Mouse (Mus musculus) heart, embryonic 12.5 days (tissue): Measurements from ENCODE around the gene Bmx. TPM values are rescaled to one million over a fixed set of nuclear protein-coding genes. Genes with fewer than 3 reads are reported as not detected.
A peak's percentile ranks its signal among the peaks of the same experiment; 100 is the strongest.

Experiments
- ATAC-seq: fragments of 200-750 bp; cut with Nextera tagmentation; 2 replicates; pipeline ENCODE4 v1.8.0; 2017; ENCODE audit warnings: moderate TSS enrichment, moderate library complexity; ENCODE audit not compliant: insufficient number of reproducible peaks, low FRiP score
- H3K27ac ChIP-seq: fragments of 300-500 bp; sonication (generic); 2 replicates; pipeline ENCODE4 v1.5.1; 2016; ENCODE audit warnings: mild to moderate bottlenecking, moderate library complexity; ENCODE audit not compliant: poor library complexity, severe bottlenecking
- H3K27me3 ChIP-seq: fragments of 300-500 bp; sonication (generic); replicated peaks from 2 replicates; pipeline ENCODE4 v1.6.1; 2016; ENCODE audit warnings: mild to moderate bottlenecking, moderate library complexity
- H3K36me3 ChIP-seq: fragments of 300-500 bp; sonication (generic); 2 replicates; pipeline ENCODE4 v1.6.1; 2016; ENCODE audit warnings: mild to moderate bottlenecking, moderate library complexity
- H3K4me1 ChIP-seq: fragments of 300-500 bp; sonication (generic); replicated peaks from 2 replicates; pipeline ENCODE4 v1.6.1; 2016; ENCODE audit warnings: mild to moderate bottlenecking
- H3K4me2 ChIP-seq: fragments of 300-500 bp; sonication (generic); 2 replicates; pipeline ENCODE4 v1.6.1; 2016; ENCODE audit warnings: mild to moderate bottlenecking, moderate library complexity
- H3K4me3 ChIP-seq: fragments of 300-500 bp; sonication (generic); 2 replicates; pipeline ENCODE4 v1.5.1; 2016; ENCODE audit warnings: mild to moderate bottlenecking
- H3K9ac ChIP-seq: fragments of 300-500 bp; sonication (generic); 2 replicates; pipeline ENCODE4 v1.6.1; 2016; ENCODE audit warnings: mild to moderate bottlenecking, moderate library complexity
- H3K9me3 ChIP-seq: fragments of 300-500 bp; sonication (generic); replicated peaks from 2 replicates; pipeline ENCODE4 v1.6.1; 2016; ENCODE audit warnings: mild to moderate bottlenecking, moderate library complexity
- WGBS: fragments of 180-500 bp; shearing (Covaris S2); methylation state at CpG from one replicate; pipeline ENCODE4 v1.1.7; 2016; 5-methylcytosine and 5-hydroxymethylcytosine counted together
- polyA plus RNA-seq: library from polyadenylated mRNA; unstranded; fragments of >200 nt; fragmentation: Nextera tagmentation; extraction: Ambion mirVana; gene quantifications from 2 replicates; pipeline ENCODE4 v1.2.1, GENCODE M21; 2016

Gene Bmx
- polyA plus RNA-seq = 8.7 and 8.8 TPM in 2 replicates

GRCm38 (mm10) chrX:164258057-164258456, at the start of gene Bmx:
Bmx (minus strand) TSS chrX:164258193.
- Histone ChIP-seq H3K4me3 (peak within 1 kb of the TSS; percentile 23; the same call in 1 of the 2 replicates), H3K4me1 (no peaks in the 10 kb centered on the region), H3K4me2 (peak within 1 kb of the TSS; percentile 50), H3K9ac (no peak within 1 kb of the TSS; the same call in 1 of the 2 replicates), H3K27ac (peak within 1 kb of the TSS; percentile 70), H3K27me3 (no peaks in the 10 kb centered on the region), H3K36me3 (no peaks in the 10 kb centered on the region), H3K9me3 (no peaks in the 10 kb centered on the region)
- peak; percentile 76 for ATAC-seq
- WGBS = 36% methylated on average over 8 of the region's 8 CpGs

DNA sequence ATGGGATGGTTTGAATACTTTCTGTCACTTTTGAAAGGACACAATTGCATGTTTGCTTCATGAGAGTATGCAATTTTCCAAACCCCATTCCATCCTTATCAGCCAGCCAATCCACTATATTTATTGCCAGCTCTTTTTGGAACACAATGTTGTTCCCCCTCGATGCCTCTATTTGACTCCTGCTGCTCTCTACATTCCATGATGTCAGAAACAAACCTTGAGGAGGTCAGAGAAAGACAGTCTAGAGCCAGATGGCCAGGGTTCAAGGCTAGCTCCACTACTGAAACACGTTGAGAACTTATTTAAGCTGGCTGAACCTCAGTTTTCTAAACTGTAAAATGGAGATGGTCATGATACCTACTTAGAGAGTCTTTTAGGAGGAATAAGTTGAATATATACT, 48.3 kb upstream of the Bmx start:
- H3K27me3 ChIP-seq = no peaks in the 10 kb centered on the region
- no peaks in the 10 kb centered on the region for H3K4me1 ChIP-seq
- no peak overlapping the region for H3K4me3 ChIP-seq
- no peaks in the 10 kb centered on the region for H3K9me3 ChIP-seq
- no peak overlapping the region for H3K9ac ChIP-seq
- H3K27ac ChIP-seq = no peak overlapping the region
- no peaks in the 10 kb centered on the region for H3K36me3 ChIP-seq
- no peak for ATAC-seq
- no peak overlapping the region for H3K4me2 ChIP-seq
- WGBS = 65% methylated on average over 2 of the region's 2 CpGs

- H3K9ac ChIP-seq = no peak overlapping the region
- no peaks in the 10 kb centered on the region for H3K36me3 ChIP-seq
- no peaks in the 10 kb centered on the region for H3K27me3 ChIP-seq
- H3K4me2 ChIP-seq = no peak overlapping the region
- WGBS = 63% methylated on average over 5 of the region's 5 CpGs
- no peaks in the 10 kb centered on the region for H3K4me1 ChIP-seq
- no peaks in the 10 kb centered on the region for H3K9me3 ChIP-seq
- no peak overlapping the region for H3K4me3 ChIP-seq
- no peak for ATAC-seq
- H3K27ac ChIP-seq = no peak overlapping the region
These were observed 33.2 kb upstream of the Bmx start for GRCm38 (mm10) chrX:164291147-164291546.

DNA sequence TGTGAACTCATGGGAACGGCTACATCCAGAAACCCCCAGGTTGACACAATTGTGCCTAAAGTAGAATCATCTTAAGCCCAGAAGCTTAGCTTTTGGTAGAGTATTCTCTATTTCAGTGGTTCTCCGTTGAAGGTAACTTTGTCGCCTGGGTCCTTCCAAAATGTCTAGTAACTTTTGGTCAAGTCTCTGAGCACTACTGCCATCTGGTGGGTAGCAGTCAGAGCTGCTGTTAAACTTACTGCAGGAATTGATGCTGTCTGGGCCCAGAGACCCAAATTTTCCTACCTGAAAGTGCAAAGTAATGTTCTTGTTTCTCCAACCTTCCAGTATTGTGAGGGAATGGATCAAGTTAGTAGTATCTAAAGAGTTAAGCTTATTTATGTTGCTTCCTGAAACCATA, 29.1 kb upstream of the Bmx start:
- Histone ChIP-seq H3K4me3 (no peak overlapping the region), H3K4me2 (no peak overlapping the region), H3K9ac (no peak overlapping the region), H3K4me1 (no peaks in the 10 kb centered on the region), H3K9me3 (no peaks in the 10 kb centered on the region), H3K27me3 (no peaks in the 10 kb centered on the region), H3K36me3 (no peaks in the 10 kb centered on the region), H3K27ac (no peak overlapping the region)
- ATAC-seq = no peak
- WGBS = 59% methylated on average over 3 of the region's 3 CpGs

GRCm38 (mm10) chrX:164283808-164284207, 25.8 kb upstream of the Bmx start:
- Histone ChIP-seq H3K9me3 (no peaks in the 10 kb centered on the region), H3K27ac (no peak overlapping the region), H3K9ac (no peak overlapping the region), H3K4me1 (no peaks in the 10 kb centered on the region), H3K27me3 (no peaks in the 10 kb centered on the region), H3K4me2 (no peak overlapping the region), H3K36me3 (no peaks in the 10 kb centered on the region), H3K4me3 (no peak overlapping the region)
- 84% methylated on average over 4 of the region's 4 CpGs for WGBS
- no peak for ATAC-seq

GRCm38 (mm10) chrX:164280918-164281647, 23.1 kb upstream of the Bmx start:
- Histone ChIP-seq H3K4me3 (no peak overlapping the region), H3K9me3 (no peaks in the 10 kb centered on the region), H3K4me2 (no peak overlapping the region), H3K9ac (no peak overlapping the region), H3K27ac (no peak overlapping the region), H3K27me3 (no peaks in the 10 kb centered on the region), H3K36me3 (no peaks in the 10 kb centered on the region), H3K4me1 (no peaks in the 10 kb centered on the region)
- WGBS = 50% methylated on average over 7 of the region's 7 CpGs
- ATAC-seq = no peak

DNA sequence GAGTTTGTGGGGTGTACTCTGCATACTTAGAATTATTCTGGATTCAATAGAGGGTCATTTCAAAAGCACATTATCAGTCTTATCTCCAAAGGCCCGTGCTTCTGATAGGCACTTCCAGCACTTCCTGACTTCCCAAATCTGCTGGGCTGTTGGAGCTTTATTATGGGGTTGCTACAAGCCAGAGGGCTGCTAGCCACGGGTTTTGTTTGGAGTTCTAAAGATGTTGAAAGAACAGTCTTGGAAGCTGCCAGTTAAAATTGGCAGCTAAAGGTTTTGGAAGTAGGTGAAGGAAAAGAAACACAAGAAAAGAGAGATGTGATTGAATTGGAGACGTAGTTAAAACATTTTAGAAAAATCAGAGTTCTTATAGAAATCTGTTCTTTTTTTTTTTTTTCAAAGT, 17.5 kb upstream of the Bmx start:
- Histone ChIP-seq H3K4me2 (no peak overlapping the region), H3K9me3 (no peaks in the 10 kb centered on the region), H3K36me3 (no peaks in the 10 kb centered on the region), H3K27me3 (no peaks in the 10 kb centered on the region), H3K27ac (no peak overlapping the region), H3K9ac (no peak overlapping the region), H3K4me1 (no peaks in the 10 kb centered on the region), H3K4me3 (no peak overlapping the region)
- ATAC-seq = no peak
- WGBS = 36% methylated on average over 3 of the region's 3 CpGs

DNA sequence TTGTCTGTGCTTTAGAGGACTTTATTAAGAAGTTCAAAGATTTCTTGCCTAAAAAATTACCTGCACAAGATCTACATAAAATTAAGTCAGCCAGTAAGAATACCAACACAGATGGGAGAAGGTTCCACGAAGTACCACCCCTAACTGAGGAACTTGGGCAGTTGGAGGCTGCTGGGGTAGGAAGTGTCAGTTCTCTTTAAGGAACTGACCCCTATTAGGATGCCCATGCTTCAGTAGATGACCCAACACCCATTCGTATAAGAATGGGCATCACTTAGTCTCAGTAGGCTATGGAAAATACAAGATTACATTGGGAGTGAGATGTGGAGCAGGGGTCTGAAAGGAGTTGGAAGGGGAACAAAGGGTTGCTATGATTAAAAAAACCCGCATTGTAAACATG, 12.6 kb upstream of the Bmx start:
- no peaks in the 10 kb centered on the region for H3K9me3 ChIP-seq

GRCm38 (mm10) chrX:164269285-164269761, 11.3 kb upstream of the Bmx start, which contains the start of gene Pir:
Pir (plus strand) TSS chrX:164269371.
- WGBS = 9% methylated on average over 20 of the region's 20 CpGs
- H3K4me2 ChIP-seq = peak within 1 kb of the TSS; percentile 66
- no peaks in the 10 kb centered on the region for H3K4me1 ChIP-seq
- H3K36me3 ChIP-seq = no peaks in the 10 kb centered on the region
- ATAC-seq = peak; percentile 95
- H3K4me3 ChIP-seq = peak within 1 kb of the TSS; percentile 45
- H3K9ac ChIP-seq = peak within 1 kb of the TSS; percentile 65
- H3K27me3 ChIP-seq = no peaks in the 10 kb centered on the region
- H3K27ac ChIP-seq = no peak within 1 kb of the TSS
- H3K9me3 ChIP-seq = no peaks in the 10 kb centered on the region

More for the DNA sequence above, 12.6 kb upstream of the Bmx start:
- Histone ChIP-seq H3K36me3 (no peaks in the 10 kb centered on the region), H3K9ac (no peak overlapping the region), H3K27me3 (no peaks in the 10 kb centered on the region), H3K27ac (no peak overlapping the region), H3K4me2 (no peak overlapping the region), H3K4me3 (no peak overlapping the region), H3K4me1 (no peaks in the 10 kb centered on the region)
- ATAC-seq = no peak
- 80% methylated on average over 3 of the region's 3 CpGs for WGBS

DNA sequence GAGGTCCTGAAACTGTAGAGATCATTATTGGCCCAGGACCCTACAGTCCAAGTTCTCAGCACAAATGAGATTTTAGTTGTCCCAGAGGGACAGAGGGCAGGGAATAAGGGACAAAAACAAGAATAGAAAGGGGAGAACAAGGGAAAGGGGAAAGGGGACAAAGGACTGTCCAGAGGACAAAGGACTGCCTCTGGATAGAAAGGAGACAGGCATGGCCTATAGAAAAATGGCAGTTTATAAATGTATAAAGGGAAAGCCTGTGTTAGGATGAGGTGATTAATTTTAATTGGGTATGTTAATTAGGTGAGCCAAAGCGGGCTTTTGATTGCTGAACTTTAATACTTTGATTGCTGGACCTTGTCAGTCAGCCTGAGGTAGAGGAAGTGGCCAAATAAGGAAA, 6.9 kb upstream of the Bmx start:
- Histone ChIP-seq H3K27me3 (no peaks in the 10 kb centered on the region), H3K4me3 (no peak overlapping the region), H3K9ac (no peak overlapping the region), H3K36me3 (no peaks in the 10 kb centered on the region), H3K9me3 (no peaks in the 10 kb centered on the region), H3K4me1 (no peaks in the 10 kb centered on the region), H3K27ac (no peak overlapping the region), H3K4me2 (no peak overlapping the region)
- no peak for ATAC-seq
- 62% methylated on average over 1 of the region's 1 CpGs for WGBS

DNA sequence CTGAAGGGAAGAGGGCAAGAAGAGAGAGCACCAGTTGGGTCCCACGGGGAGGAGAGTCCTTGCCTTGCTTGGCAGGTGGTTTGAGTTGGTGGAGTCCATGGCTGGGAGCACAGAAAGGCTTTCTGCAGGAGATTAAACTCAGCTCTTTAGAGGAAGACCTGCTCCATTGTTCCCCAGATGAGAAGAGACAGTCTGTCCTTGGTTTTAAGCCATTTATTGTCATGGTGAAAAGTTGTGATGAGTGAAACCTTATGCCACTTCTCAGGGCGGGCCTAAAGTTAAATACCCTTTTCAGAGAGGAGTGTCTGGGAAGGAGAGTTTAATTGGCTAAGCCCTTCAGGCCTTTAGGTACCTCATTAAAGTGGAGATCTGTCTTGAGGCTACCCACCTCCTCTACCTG, 4.3 kb upstream of the Bmx start:
- WGBS = 63% methylated on average over 2 of the region's 2 CpGs
- no peaks in the 10 kb centered on the region for H3K9me3 ChIP-seq
- no peak overlapping the region for H3K9ac ChIP-seq
- H3K4me1 ChIP-seq = no peaks in the 10 kb centered on the region
- no peak for ATAC-seq
- H3K36me3 ChIP-seq = no peaks in the 10 kb centered on the region
- no peak overlapping the region for H3K27ac ChIP-seq
- H3K4me2 ChIP-seq = no peak overlapping the region
- H3K27me3 ChIP-seq = no peaks in the 10 kb centered on the region
- no peak overlapping the region for H3K4me3 ChIP-seq

DNA sequence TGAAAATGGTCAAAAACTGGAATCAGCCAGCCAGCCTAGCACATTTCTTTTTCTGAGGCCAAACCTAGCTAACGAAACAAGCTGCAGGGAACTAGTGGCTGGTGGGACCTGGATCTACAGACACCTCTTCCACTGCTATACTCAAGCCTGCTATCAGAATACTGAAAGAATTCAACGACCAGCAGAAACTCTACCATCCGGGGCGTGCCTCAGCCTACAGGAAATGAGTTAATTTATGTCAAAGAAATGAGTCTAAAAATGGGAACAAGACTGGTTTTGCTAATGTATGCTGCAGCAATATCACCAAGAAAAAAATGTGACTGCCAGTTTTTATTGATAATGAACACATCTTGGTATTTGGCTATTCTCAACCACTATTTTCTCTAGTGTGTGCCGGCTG, 669 bp upstream of the Bmx start:
- Histone ChIP-seq H3K4me2 (0 out of 2 replicates have a peak overlapping the region, but pooled peaks have one; percentile 50), H3K27me3 (no peaks in the 10 kb centered on the region), H3K4me3 (no peak overlapping the region), H3K27ac (peak overlapping the region; percentile 54), H3K36me3 (no peaks in the 10 kb centered on the region), H3K9me3 (no peaks in the 10 kb centered on the region), H3K4me1 (no peaks in the 10 kb centered on the region), H3K9ac (no peak overlapping the region)
- WGBS = 64% methylated on average over 5 of the region's 5 CpGs
- no peak for ATAC-seq
